Mouse (Mus musculus) MEL (cell line): ENCODE results near the gene Plekha8.

Experiments used
- CHD1 ChIP-seq: IDR thresholded peaks from 2 replicates; pipeline ENCODE4 v1.6.1; 2012; ENCODE audit warnings: low read depth, mild to moderate bottlenecking, inconsistent platforms, low read length, improper control_type of control experiment
- CHD2 ChIP-seq: IDR thresholded peaks from 2 replicates; pipeline ENCODE4 v1.6.1; 2011; ENCODE audit warnings: low read length, improper control_type of control experiment
- CTCF ChIP-seq, 3 experiments: IDR thresholded peaks in 2 of 3; conservative IDR thresholded peaks in 1 of 3; 2 replicates each; pipeline ENCODE4 v1.5.1; 2011 to 2012; ENCODE audit warnings: low read length in 3 of 3, low read depth in 2 of 3, mild to moderate bottlenecking in 2 of 3, improper control_type of control experiment in 1 of 3, inconsistent platforms in 1 of 3, mixed read lengths in 1 of 3, moderate library complexity in 1 of 3; ENCODE audit not compliant: control insufficient read depth in 1 of 3, insufficient read depth in 1 of 3, poor library complexity in 1 of 3, severe bottlenecking in 1 of 3
- ETS1 ChIP-seq: IDR thresholded peaks from 2 replicates; pipeline ENCODE4 v1.6.1; 2012; ENCODE audit warnings: low read depth, mild to moderate bottlenecking, inconsistent platforms, low read length, improper control_type of control experiment, moderate library complexity
- POLR2A ChIP-seq, 2 experiments: IDR thresholded peaks; 2 replicates each; pipeline ENCODE4 v1.6.1; 2011 to 2012; ENCODE audit warnings: low read length in 2 of 2, mild to moderate bottlenecking in 2 of 2, control low read depth in 1 of 2, improper control_type of control experiment in 1 of 2, low read depth in 1 of 2, moderate library complexity in 1 of 2; ENCODE audit not compliant: control insufficient read depth in 1 of 2, insufficient read depth in 1 of 2, poor library complexity in 1 of 2

DNA sequence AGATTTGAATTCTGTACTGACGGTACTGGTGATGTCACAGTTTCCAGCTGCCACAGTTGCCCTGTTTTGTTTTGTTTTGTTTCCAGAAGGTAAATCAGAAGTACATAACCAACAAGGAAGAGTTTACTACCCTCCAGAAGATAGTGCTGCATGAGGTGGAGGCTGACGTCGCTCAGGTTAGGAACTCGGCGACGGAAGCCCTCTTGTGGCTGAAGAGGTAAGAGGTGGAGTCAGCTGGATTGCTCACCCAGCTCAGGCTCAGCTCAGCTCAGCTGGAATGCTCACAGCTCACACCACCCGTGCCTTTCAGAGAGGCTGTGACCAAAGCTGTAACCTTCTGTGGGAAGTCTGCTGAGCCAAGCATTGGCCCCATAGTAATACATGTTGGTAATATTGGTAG lies 34.8 kb downstream of the Plekha8 start:
- TF ChIP-seq CTCF (IDR thresholded peaks at IDR 0.05 in 2 of 3, conservative IDR thresholded peaks at IDR 0.05 in 1 of 3; ENCODE audit: control insufficient read depth in 1 of 3, insufficient read depth in 1 of 3, low read depth in 2 of 3, low read length in 3 of 3, poor library complexity in 1 of 3, severe bottlenecking in 1 of 3) (peak in 2 of 3 experiments; percentile 7 to 12; a peak in 1 of 6 replicates), ETS1 (no peak), CHD2 (no peak), POLR2A (IDR thresholded peaks at IDR 0.05; ENCODE audit: control insufficient read depth in 1 of 2, insufficient read depth in 1 of 2, low read depth in 1 of 2, low read length in 2 of 2, poor library complexity in 1 of 2) (no peak), CHD1 (no peak)
